Mouse (Mus musculus) bone marrow macrophage, adult 2 months (primary cell): ENCODE measurements around the gene Bnipl.

Experiments
- CTCF ChIP-seq: IDR thresholded peaks from 2 replicates; pipeline ENCODE4 v1.5.1; 2012; ENCODE audit warnings: low read depth, mild to moderate bottlenecking, low read length, moderate library complexity
- POLR2A ChIP-seq: IDR thresholded peaks from 2 replicates; pipeline ENCODE4 v1.6.1; 2012; ENCODE audit warnings: mild to moderate bottlenecking, low read depth, low read length, borderline replicate concordance

DNA sequence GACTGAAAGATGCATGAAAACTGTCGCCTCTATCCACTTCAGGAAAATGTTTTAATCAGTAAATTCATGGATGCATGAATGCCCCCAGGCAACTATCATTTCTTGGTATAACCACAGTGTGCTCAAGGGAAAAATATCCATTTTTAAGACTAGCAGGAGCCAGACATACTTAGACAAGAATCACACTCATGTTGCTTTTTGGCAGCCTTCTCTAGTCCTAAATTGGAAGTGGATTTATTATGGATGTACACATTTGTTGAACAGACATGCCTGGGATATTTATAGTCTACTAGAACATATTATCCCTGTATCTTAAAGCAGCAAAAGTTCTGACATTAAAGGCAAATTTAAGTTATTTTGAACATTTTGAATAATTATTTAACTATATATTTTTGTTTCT lies 13.7 kb upstream of the Bnipl start:
- TF ChIP-seq CTCF (no peak), POLR2A (no peak)
